Mouse (Mus musculus): Measurements from ENCODE around the gene Fli1.

Gene Fli1

GRCm38 (mm10) chr9:32542212-32543039 lies at the start of gene Fli1:
Gene Fli1, minus strand, starts transcription at chr9:32542861.
- DNase-seq, result no peak

GRCm38 (mm10) chr9:32591732-32592582 lies 49.3 kb upstream of the Fli1 start:
- peak; percentile 42 to 60 for DNase-seq

- no peak for DNase-seq
These were observed 47.9 kb upstream of the Fli1 start for GRCm38 (mm10) chr9:32590571-32590970.

- peak; percentile 72 to 75 for DNase-seq
These were observed 47.2 kb upstream of the Fli1 start for GRCm38 (mm10) chr9:32589900-32590299.

DNA sequence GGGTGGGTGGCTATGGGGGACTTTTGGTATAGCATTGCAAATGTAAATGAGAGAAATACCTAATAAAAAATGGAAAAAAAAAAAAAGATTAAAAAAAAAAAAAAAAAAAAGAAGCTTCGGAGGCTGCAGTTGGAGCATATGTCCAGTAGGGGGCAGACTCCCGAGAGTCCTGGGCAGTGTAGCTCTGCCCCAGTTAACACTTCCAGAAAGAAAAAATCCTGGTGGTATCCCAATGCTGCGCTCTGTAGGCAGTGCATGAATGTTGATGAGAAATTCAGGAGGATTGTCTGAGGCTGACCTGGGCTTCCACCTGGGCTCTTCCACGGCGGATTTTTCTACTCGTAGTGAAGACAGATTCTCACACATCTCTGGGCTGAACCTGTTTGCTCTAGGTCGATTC lies 42.7 kb upstream of the Fli1 start:
- DNase-seq, result peak in 1 of 2 experiments; percentile 12

- DNase-seq, result no peak
These were observed 41.2 kb upstream of the Fli1 start for GRCm38 (mm10) chr9:32583905-32584304.

DNA sequence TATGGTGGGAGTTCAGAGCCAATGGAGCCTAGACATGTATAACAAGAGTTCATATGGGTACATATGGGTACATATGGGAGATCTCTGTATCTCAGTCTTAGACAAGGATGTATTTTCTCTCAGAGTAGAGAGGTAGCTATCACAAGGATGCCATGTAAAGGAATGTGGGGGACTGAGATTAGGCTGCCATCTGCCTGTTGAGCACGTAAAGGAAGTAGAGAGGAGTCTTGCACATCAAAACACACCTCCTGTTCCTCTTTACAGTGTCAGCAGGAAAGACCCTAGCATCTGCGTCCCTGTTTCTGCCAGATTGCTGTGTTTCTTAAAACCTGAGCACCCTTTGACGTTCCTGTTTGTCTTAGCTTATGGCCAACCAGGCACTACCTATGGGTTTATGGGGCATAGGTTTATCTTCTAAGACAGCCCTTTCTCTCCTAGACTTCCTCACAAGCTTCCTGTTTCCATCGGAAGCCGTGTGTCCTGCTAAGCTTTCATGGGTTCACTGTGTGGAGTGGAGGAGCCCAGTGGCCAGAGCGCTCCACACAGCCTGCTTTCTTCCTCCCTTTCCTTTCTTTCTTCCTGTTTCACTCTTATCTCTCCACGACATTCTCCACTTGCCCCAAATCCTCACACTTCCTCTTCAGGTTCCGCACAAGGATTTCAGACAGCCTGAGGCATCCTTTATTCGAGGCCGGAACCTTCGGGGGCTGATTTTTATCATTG lies 39.4 kb upstream of the Fli1 start:
- no peak for DNase-seq

GRCm38 (mm10) chr9:32578411-32578810 lies 35.8 kb upstream of the Fli1 start:
- no peak for DNase-seq

GRCm38 (mm10) chr9:32573638-32574037 lies 31.0 kb upstream of the Fli1 start:
- DNase-seq, result no peak

DNA sequence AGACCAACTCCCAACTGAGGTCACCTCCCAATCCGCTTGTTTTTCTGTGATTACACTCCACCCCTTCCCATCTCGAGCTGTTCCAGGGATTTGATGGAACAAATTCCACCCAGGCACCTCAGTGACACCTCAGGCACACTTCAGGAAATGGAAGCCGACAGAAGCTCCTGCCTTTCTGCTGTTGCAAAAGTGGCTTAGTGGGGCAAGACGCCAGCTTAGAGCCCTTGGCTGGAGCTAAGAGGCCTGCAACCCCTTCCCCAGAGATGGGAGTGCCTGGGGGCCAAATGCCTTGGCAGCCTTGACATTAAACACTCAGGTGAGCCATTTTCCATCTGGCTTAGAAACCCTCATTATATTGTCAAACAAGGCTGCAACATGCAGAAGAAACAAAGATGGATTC lies 29.0 kb upstream of the Fli1 start:
- no peak for DNase-seq

DNA sequence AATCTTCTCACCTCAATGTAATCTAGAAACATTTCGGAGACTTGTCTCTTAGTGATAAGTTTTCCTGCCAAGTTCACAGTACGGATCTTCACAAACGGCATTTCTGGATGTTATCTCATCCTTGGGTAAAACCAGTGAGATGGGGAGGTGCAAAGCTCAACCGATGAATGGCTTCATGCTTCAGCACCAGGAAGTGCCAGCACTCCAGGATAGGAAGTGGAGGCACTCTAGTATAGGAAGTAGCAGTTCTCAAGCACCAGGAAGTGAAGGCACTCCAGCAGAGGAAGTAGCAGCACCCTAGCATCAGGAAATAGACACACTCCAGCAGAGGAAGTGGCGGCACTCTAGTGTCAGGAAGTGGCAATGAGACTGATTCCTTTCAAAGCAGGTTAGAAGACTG lies 27.9 kb upstream of the Fli1 start:
- DNase-seq, result no peak

GRCm38 (mm10) chr9:32569261-32569660 lies 26.6 kb upstream of the Fli1 start:
- no peak for DNase-seq

- no peak for DNase-seq
These were observed 24.9 kb upstream of the Fli1 start for GRCm38 (mm10) chr9:32567603-32568002.

- no peak for DNase-seq
These were observed 22.6 kb upstream of the Fli1 start for GRCm38 (mm10) chr9:32565309-32565708.

- DNase-seq, result no peak
These were observed 20.2 kb upstream of the Fli1 start for GRCm38 (mm10) chr9:32562837-32563236.

GRCm38 (mm10) chr9:32562409-32562808 lies 19.7 kb upstream of the Fli1 start:
- DNase-seq, result no peak

DNA sequence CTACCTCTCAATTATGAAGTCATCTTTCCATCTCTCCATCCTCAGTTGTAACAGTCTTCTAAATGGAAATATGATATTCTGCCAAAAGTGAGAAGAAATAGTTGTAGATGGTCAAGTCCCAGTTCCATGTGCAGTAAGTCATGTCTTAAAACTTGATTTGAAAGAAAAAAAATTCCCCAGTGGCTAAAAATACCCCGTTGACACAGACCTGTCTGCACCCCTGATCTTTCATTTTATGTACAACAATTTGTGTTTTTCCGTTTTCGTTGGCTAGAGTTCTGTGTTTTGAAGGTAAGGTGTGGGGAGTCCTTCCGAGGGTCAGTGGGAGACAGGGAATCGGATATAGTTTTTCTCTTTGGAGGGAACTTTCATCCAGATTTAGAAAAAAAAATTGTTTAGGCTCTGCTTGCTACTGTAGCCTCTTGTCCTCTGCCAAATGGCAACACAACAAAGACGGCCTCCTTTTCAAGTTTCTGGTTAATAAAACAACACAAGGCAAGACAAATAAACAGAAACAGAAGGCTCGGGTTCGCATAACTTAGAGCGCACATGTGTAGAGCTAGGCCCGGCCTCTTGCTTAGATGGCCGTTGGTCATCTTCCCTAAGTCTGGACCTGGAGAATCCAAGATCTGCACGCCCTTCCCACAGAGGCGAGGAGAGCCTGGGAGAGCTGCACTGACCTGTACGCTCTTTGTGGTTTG lies 18.7 kb upstream of the Fli1 start:
- DNase-seq, result no peak

DNA sequence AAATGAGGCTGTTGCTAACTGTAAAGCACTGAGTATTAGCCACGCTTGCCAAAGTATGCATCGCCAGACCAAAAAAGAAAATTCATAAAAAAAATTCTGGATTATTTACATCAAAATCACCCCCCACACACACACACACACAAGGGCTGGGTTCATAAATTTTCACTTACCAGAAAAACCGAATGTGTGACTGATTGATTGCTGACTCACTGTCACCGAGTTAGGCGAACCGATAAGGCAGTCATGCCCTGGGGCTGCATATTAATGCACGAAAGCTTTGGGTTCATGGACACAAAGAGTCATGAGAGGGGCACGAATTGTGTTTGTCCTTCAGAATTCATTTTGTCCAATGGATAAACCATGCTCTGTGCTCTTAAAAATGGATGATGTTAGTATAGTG lies 17.2 kb upstream of the Fli1 start:
- DNase-seq, result no peak

GRCm38 (mm10) chr9:32559454-32559853 lies 16.8 kb upstream of the Fli1 start:
- no peak for DNase-seq

GRCm38 (mm10) chr9:32556313-32556712 lies 13.7 kb upstream of the Fli1 start:
- no peak for DNase-seq

- DNase-seq, result no peak
These were observed 12.6 kb upstream of the Fli1 start for GRCm38 (mm10) chr9:32555279-32555678.

DNA sequence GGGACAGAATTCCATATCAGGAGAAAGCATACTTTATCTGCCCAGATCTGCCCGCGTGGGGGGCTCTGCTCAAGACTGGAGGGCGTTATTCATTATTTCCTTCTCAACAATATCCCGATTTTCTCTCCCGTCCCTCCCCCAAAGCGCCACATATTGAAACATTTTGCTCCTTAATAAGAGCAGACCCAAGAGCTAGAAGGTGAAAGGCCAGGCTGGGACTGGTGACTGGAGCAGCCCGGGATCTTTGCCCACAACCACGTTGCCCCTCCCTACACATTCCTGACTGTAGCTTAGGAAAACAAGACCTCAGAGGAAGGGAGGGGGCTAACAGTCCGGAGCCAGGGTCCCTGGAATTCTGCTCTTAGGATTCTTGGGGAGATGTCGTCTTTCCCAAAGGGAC lies 7.9 kb upstream of the Fli1 start:
- DNase-seq, result no peak
